Mouse (Mus musculus): Measurements from ENCODE around the gene Clpp.

GRCm38 (mm10) chr17:56988441-56988840, 1.7 kb upstream of the Clpp start:
- TF ChIP-seq POLR2A (IDR thresholded peaks at IDR 0.05; ENCODE audit: insufficient read length, low read depth) (no peak), USF1 (IDR thresholded peaks at IDR 0.05; ENCODE audit: low read depth) (no peak), MYOD1 (IDR thresholded peaks at IDR 0.05; ENCODE audit: control insufficient read depth in 1 of 3, insufficient read length in 2 of 3, low read depth in 2 of 3) (no peak)
